Mouse (Mus musculus) liver, adult 2 months (tissue): Measurements from ENCODE around the gene Trim65. TPM values are rescaled to one million over a fixed set of nuclear protein-coding genes. Genes with fewer than 3 reads are reported as not detected.

ENCODE experiments used
- DNase-seq: peaks from one replicate; pipeline ENCODE4 v3.0.0-alpha.2; 2011; ENCODE audit warnings: low read depth, low spot score; ENCODE audit errors: extremely low read depth
- H3K27ac ChIP-seq: fragments of 200-500 bp; replicated peaks from 2 replicates; pipeline ENCODE4 v1.5.1; 2012; ENCODE audit warnings: low read depth, mild to moderate bottlenecking, control low read depth, inconsistent platforms, low read length; ENCODE audit not compliant: insufficient read depth
- H3K27me3 ChIP-seq: fragments of 200-500 bp; 2 replicates; pipeline ENCODE4 v1.6.1; 2012; ENCODE audit warnings: mild to moderate bottlenecking, moderate library complexity, low read length, inconsistent platforms; ENCODE audit not compliant: control insufficient read depth, insufficient read depth
- H3K36me3 ChIP-seq: fragments of 200-500 bp; 2 replicates; pipeline ENCODE4 v1.6.1; 2012; ENCODE audit warnings: low read length, inconsistent platforms; ENCODE audit not compliant: control insufficient read depth, insufficient read depth
- H3K4me1 ChIP-seq: fragments of 200-500 bp; 2 replicates; pipeline ENCODE4 v1.6.1; 2011; ENCODE audit warnings: low read length; ENCODE audit not compliant: control insufficient read depth, insufficient read depth
- H3K4me3 ChIP-seq: fragments of 200-500 bp; 2 replicates; pipeline ENCODE4 v1.5.1; 2011; ENCODE audit warnings: low read depth, mild to moderate bottlenecking, control low read depth, low read length, moderate library complexity; ENCODE audit not compliant: insufficient read depth
- H3K79me2 ChIP-seq: fragments of 200-500 bp; 2 replicates; pipeline ENCODE4 v1.6.1; 2012; ENCODE audit warnings: inconsistent platforms, mild to moderate bottlenecking, low read length, moderate library complexity; ENCODE audit not compliant: control insufficient read depth, insufficient read depth
- H3K9ac ChIP-seq: fragments of 200-500 bp; 2 replicates; pipeline ENCODE4 v1.6.1; 2012; ENCODE audit warnings: low read depth, mild to moderate bottlenecking, control low read depth, inconsistent platforms, low read length
- CTCF ChIP-seq: fragments of 200-500 bp; IDR thresholded peaks from 2 replicates; pipeline ENCODE4 v1.5.1; 2011; ENCODE audit warnings: low read depth, low read length, control low read depth
- POLR2A ChIP-seq: fragments of 200-500 bp; IDR thresholded peaks from 2 replicates; pipeline ENCODE4 v1.6.1; 2011; ENCODE audit warnings: low read length, control low read depth; ENCODE audit not compliant: insufficient read depth; ENCODE audit errors: extremely low read depth
- WGBS: fragments of 180-500 bp; shearing (Covaris S2); methylation state at CpG from one replicate; pipeline ENCODE4 v1.1.7; 2018; 5-methylcytosine and 5-hydroxymethylcytosine counted together
- polyA plus RNA-seq: library from polyadenylated mRNA; depleted of rRNA; stranded (reverse); fragments of >200 nt; gene quantifications from 2 replicates; pipeline ENCODE4 v1.2.3, GENCODE M21; 2012
- total RNA-seq: library from RNA; depleted of rRNA; stranded (reverse); fragments of >200 nt; gene quantifications from 2 replicates; pipeline ENCODE4 v1.2.3, GENCODE M21; 2014

The Trim65 gene
- total and polyA plus RNA-seq, 2 experiments: 3.9 to 8.3 TPM

DNA sequence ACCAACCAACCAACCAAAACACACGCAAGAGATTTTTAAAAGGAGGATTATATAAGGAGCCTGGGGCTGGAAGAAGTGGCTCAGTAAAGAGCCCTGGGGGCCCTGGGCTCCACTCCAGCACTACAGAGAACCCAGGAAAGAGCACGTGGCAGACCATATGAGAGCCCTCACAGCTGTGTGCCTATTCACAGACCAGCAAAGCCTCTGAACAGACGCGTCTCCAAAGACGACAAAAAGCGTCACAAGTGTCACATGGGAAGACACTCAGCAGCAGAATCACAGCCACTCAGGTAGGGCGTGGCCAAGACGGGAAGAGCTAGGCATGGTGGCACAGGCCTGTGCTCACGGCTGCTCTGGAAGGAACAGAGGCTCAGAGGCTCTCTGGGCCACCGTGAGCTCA lies 31.2 kb upstream of the Trim65 start:
- Histone ChIP-seq H3K4me3 (no peak overlapping the region), H3K27ac (no peak overlapping the region), H3K27me3 (no peaks in the 10 kb centered on the region), H3K36me3 (peaks cover under 1% of the 10 kb centered on the region; the same call in 1 of the 2 replicates), H3K9ac (no peak overlapping the region), H3K79me2 (no peaks in the 10 kb centered on the region), H3K4me1 (no peaks in the 10 kb centered on the region)
- TF ChIP-seq POLR2A (no peak), CTCF (no peak)
- no peak for DNase-seq
- WGBS: 94% methylated on average over 10 of the region's 10 CpGs

DNA sequence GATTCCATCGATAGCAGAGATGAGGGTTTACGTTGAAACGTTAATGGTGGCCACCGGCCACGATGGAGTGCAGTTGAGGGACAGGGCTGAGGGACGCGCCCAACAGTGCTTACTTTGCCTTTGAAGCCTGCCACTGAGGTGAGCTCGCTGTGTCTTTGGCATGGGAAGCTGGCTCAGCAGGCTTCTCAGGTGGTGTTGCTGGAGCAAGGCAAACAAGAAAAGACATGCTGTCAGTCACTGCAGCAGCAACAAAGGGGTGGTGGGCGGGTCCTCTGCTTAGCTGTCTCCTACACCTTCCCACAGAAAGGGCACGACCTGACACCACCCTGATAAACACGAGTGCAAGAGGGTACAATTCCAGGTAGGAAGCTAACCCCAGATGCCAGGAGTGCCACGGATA lies 30.4 kb upstream of the Trim65 start:
- Histone ChIP-seq H3K4me1 (no peaks in the 10 kb centered on the region), H3K4me3 (no peak overlapping the region), H3K27ac (no peak overlapping the region), H3K79me2 (no peaks in the 10 kb centered on the region), H3K27me3 (no peaks in the 10 kb centered on the region), H3K9ac (no peak overlapping the region), H3K36me3 (peaks cover 1% of the 10 kb centered on the region; the same call in 1 of the 2 replicates)
- DNase-seq: no peak
- WGBS: 82% methylated on average over 12 of the region's 12 CpGs
- TF ChIP-seq CTCF (no peak), POLR2A (no peak)

DNA sequence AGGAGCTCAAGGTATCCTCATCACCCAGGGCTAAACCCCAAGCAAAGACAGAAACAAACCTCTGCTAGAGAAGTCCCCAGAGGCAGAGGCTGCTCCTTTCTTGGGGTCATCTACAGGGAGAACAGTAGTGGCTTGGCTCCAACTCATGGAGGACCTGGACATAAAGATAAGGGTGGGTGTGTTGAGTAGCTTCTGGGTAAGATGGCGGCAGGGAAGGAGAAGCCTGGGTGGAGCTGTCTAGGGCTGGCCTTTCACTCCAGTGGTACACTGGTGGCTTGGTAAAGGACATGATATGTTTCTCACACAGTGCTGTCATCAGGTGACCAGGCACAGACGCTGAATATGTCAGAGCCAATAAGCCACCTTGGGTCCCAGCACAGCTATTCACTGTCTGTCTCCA lies 20.0 kb upstream of the Trim65 start:
- Histone ChIP-seq H3K79me2 (no peaks in the 10 kb centered on the region), H3K9ac (no peak overlapping the region), H3K27me3 (no peaks in the 10 kb centered on the region), H3K4me3 (no peak overlapping the region), H3K36me3 (peaks cover 23% of the 10 kb centered on the region), H3K27ac (no peak overlapping the region), H3K4me1 (no peaks in the 10 kb centered on the region)
- 97% methylated on average over 2 of the region's 2 CpGs for WGBS
- no peak for DNase-seq
- TF ChIP-seq CTCF (no peak), POLR2A (no peak)

DNA sequence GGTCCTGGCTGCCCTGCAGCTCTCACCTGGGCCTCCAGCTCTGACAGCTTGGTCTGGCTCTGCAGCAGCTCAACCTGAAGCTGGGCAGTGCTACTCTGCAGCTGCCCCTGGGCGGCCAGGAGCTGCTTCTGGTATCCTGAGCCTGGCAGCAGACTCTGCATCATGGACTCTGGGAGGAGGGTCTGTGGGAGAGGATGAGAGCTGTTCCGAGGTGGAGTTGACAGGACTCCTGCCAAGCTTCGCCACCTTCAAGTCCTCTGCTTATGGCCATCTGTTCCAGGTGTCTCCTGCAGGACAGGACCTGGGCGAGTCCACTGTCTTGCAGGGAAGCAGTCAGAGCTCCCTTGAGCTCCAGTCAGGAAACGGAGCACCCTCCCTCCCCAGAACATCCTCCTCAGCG lies 18.4 kb upstream of the Trim65 start:
- Histone ChIP-seq H3K27me3 (no peaks in the 10 kb centered on the region), H3K4me3 (no peak overlapping the region), H3K4me1 (no peaks in the 10 kb centered on the region), H3K36me3 (peaks cover 18% of the 10 kb centered on the region; the same call in 1 of the 2 replicates), H3K9ac (no peak overlapping the region), H3K27ac (no peak overlapping the region), H3K79me2 (no peaks in the 10 kb centered on the region)
- WGBS: 93% methylated on average over 6 of the region's 6 CpGs
- TF ChIP-seq CTCF (no peak), POLR2A (no peak)
- no peak for DNase-seq

DNA sequence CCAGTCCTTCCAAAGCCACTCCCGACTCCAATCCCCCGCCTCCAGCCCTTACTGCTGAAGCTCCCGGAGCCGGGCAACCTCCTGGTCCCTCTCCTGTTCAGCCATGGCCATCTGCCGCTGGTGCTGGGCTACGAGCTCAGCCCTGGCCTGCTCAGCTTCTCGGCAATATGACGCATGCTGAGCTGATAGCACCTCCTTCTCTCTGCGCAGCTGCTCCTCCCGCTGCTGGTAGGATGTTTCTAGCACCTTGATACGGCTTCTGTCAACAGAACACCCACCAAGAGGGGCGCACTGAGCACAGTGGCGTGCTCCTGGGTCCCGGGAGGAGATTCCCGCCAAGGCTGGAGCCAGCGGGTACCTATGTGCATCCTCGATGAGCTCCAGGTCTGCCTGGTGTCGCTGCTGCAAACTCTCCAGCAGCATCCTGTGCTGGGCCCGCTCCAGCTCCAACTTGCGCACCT lies 17.9 kb upstream of the Trim65 start:
- no peaks in the 10 kb centered on the region for H3K27me3 ChIP-seq
- TF ChIP-seq CTCF (no peak), POLR2A (no peak)
- no peak overlapping the region for H3K9ac ChIP-seq
- no peak overlapping the region for H3K4me3 ChIP-seq
- no peaks in the 10 kb centered on the region for H3K4me1 ChIP-seq
- DNase-seq: no peak
- no peak overlapping the region for H3K27ac ChIP-seq
- H3K36me3 ChIP-seq: peaks cover 20% of the 10 kb centered on the region; the same call in 1 of the 2 replicates
- H3K79me2 ChIP-seq: no peaks in the 10 kb centered on the region
- WGBS: 88% methylated on average over 20 of the region's 20 CpGs

DNA sequence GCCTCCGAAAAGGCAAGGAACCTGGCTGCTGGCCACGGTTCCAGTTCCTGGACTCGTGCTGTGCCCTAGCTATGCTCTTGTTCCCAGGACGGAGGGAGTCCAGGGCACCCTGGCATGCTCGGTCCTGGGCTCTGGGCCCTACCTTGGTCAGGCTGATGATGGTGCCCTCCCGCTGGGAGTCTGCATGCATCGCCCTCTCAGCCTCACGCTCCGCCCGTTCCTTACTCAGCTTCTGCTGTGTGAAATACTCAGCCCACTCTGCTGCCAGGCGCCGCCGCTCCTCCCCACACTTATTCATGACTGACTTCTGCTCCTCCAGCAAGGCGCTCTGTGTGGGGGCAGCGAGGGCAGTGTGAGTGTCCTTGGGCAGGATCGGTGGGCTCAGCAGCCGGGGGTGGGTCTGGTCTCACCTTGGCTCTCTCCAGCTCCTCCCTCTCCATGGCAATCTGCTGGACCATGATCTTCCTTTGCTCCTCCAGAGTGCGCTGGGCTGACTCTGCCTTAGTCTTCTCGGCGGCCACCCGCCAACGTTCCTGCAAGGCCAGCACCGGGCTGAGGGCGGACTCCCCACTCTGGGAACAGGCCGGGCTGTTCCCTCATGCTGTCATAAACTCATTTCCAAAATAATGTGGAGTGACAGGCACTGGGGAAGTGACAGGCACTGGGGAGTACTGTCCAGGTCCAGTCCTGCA lies 15.5 kb upstream of the Trim65 start:
- H3K36me3 ChIP-seq: peaks cover 24% of the 10 kb centered on the region; the same call in 1 of the 2 replicates
- no peak for TF ChIP-seq POLR2A
- TF ChIP-seq CTCF: no peak
- no peak overlapping the region for H3K4me3 ChIP-seq
- H3K4me1 ChIP-seq: no peaks in the 10 kb centered on the region
- WGBS: 82% methylated on average over 25 of the region's 25 CpGs
- no peak overlapping the region for H3K9ac ChIP-seq
- no peaks in the 10 kb centered on the region for H3K79me2 ChIP-seq
- no peaks in the 10 kb centered on the region for H3K27me3 ChIP-seq
- no peak for DNase-seq
- no peak overlapping the region for H3K27ac ChIP-seq
